Mouse (Mus musculus) C2C12 (cell line): ENCODE results near the gene Acot2. TPM values are rescaled to one million over a fixed set of nuclear protein-coding genes. Genes with fewer than 3 reads are reported as not detected.
A peak's percentile ranks its signal among the peaks of the same experiment; 100 is the strongest.

Experiments used
- H3K27me3 ChIP-seq: one replicate; pipeline ENCODE4 v1.6.1; 2011; ENCODE audit not compliant: control insufficient read depth, insufficient read depth, insufficient read length
- H3K36me3 ChIP-seq: one replicate; pipeline ENCODE4 v1.6.1; 2011; ENCODE audit not compliant: control insufficient read depth, insufficient read depth
- H3K4me3 ChIP-seq: one replicate; pipeline ENCODE4 v1.5.1; 2011; ENCODE audit warnings: mild to moderate bottlenecking, control low read depth; ENCODE audit not compliant: poor library complexity, insufficient read depth, severe bottlenecking
- H3K79me2 ChIP-seq: one replicate; pipeline ENCODE4 v1.6.1; 2011; ENCODE audit not compliant: control insufficient read depth, insufficient read depth
- H3K79me3 ChIP-seq: one replicate; pipeline ENCODE4 v1.6.1; 2011; ENCODE audit warnings: low read depth, control low read depth
- H3ac ChIP-seq: one replicate; pipeline ENCODE3; 2011; ENCODE audit warnings: low read depth; ENCODE audit not compliant: control insufficient read depth, insufficient read length
- CEBPB ChIP-seq: IDR thresholded peaks from one replicate; pipeline ENCODE4 v1.6.1; 2011; ENCODE audit warnings: low read depth, mild to moderate bottlenecking, control low read depth, moderate library complexity
- CTCF ChIP-seq: IDR thresholded peaks from one replicate; pipeline ENCODE4 v1.5.1; 2011; ENCODE audit not compliant: control insufficient read depth, insufficient read depth, insufficient read length
- FOSL1 ChIP-seq: IDR thresholded peaks from one replicate; pipeline ENCODE4 v1.8.0; 2011; ENCODE audit warnings: mild to moderate bottlenecking, low read length; ENCODE audit not compliant: poor library complexity, insufficient read depth, severe bottlenecking
- MAX ChIP-seq: IDR thresholded peaks from one replicate; pipeline ENCODE4 v1.6.1; 2011; ENCODE audit warnings: mild to moderate bottlenecking, control low read depth
- MYOD1 ChIP-seq: IDR thresholded peaks from one replicate; pipeline ENCODE4 v1.6.1; 2011; ENCODE audit warnings: low read depth; ENCODE audit not compliant: control insufficient read depth, insufficient read length
- MYOG ChIP-seq: IDR thresholded peaks from one replicate; pipeline ENCODE4 v1.6.1; 2011; ENCODE audit not compliant: control insufficient read depth, insufficient read length; ENCODE audit errors: extremely low read depth
- USF1 ChIP-seq: IDR thresholded peaks from one replicate; pipeline ENCODE4 v1.6.1; 2011; ENCODE audit warnings: low read depth, mild to moderate bottlenecking, control low read depth, moderate library complexity
- polyA plus RNA-seq: library from polyadenylated mRNA; unstranded; fragments of >200 nt; fragmentation: generic; extraction: Trizol; gene quantifications from one replicate; pipeline ENCODE4 v1.2.1, GENCODE M21; 2012; ENCODE audit warnings: missing spikeins

Gene Acot2
- polyA plus RNA-seq, 1 experiment = 2.6 TPM

DNA sequence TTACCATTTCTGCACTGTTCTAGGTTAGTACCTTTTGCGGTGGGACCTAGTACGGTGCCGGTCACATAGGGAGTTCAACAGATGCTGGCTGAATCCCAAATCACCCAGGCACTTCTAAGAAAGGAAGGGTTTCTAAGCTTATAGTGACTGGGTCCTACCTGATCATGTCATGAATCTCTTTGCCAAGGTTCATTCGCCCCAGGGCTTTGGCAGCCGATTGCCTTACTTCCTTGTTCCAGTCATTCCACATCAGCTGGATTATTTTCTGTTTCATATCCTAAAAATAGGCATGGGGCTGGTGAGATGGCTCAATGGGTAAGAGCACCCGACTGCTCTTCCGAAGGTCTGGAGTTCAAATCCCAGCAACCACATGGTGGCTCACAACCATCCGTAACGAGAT, 29.4 kb upstream of the Acot2 start:
- H3K79me3 ChIP-seq = peaks cover 5% of the 10 kb centered on the region
- TF ChIP-seq USF1 = no peak
- TF ChIP-seq MYOG = no peak
- TF ChIP-seq MYOD1 = no peak
- no peak for TF ChIP-seq CEBPB

GRCm38 (mm10) chr12:83965235-83965634, 22.4 kb upstream of the Acot2 start:
- Histone ChIP-seq H3K79me3 (no peaks in the 10 kb centered on the region), H3K27me3 (peaks cover 8% of the 10 kb centered on the region), H3K4me3 (no peak overlapping the region), H3K79me2 (no peaks in the 10 kb centered on the region), H3ac (no peak overlapping the region), H3K36me3 (no peaks in the 10 kb centered on the region)
- TF ChIP-seq MYOD1 (no peak), CEBPB (no peak), USF1 (no peak), FOSL1 (no peak), MAX (no peak), CTCF (no peak), MYOG (no peak)

More for the DNA sequence above, 29.4 kb upstream of the Acot2 start:
- Histone ChIP-seq H3K79me2 (peaks cover 9% of the 10 kb centered on the region), H3ac (no peak overlapping the region), H3K36me3 (peaks cover 9% of the 10 kb centered on the region), H3K4me3 (no peak overlapping the region), H3K27me3 (no peaks in the 10 kb centered on the region)

GRCm38 (mm10) chr12:83972117-83972516, 15.5 kb upstream of the Acot2 start:
- no peak overlapping the region for H3K4me3 ChIP-seq
- H3K36me3 ChIP-seq = no peaks in the 10 kb centered on the region
- no peak for TF ChIP-seq MAX
- peak; percentile 13 for TF ChIP-seq CTCF
- H3ac ChIP-seq = no peak overlapping the region
- H3K79me3 ChIP-seq = no peaks in the 10 kb centered on the region
- H3K79me2 ChIP-seq = no peaks in the 10 kb centered on the region
- H3K27me3 ChIP-seq = peaks cover 8% of the 10 kb centered on the region

GRCm38 (mm10) chr12:83978862-83979261, 8.8 kb upstream of the Acot2 start:
- no peak overlapping the region for H3K4me3 ChIP-seq
- no peaks in the 10 kb centered on the region for H3K36me3 ChIP-seq
- TF ChIP-seq USF1 = no peak
- no peak for TF ChIP-seq MYOD1
- TF ChIP-seq MYOG = no peak
- H3K79me3 ChIP-seq = no peaks in the 10 kb centered on the region
- no peak overlapping the region for H3ac ChIP-seq
- no peaks in the 10 kb centered on the region for H3K79me2 ChIP-seq
- H3K27me3 ChIP-seq = peaks cover 5% of the 10 kb centered on the region

DNA sequence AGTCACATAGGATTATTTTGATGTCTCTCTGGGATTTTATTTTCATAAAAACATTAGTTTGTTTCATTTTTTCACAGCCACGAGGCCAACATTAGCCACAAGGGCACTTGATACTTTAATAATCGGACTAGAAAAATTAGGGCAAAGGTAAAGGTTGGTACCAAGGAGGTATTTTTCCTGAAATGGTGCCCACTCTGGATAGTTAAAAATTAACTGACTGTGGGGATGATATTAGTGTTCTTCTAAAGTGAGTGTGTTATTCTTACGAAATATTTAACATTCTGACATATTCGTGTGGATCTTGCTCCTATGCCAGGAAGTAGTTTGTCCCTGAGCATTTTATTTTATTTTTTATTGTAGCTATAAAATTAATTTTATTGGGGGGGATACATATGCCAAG, 6.0 kb upstream of the Acot2 start:
- H3K79me3 ChIP-seq = no peaks in the 10 kb centered on the region
- no peaks in the 10 kb centered on the region for H3K36me3 ChIP-seq
- H3ac ChIP-seq = no peak overlapping the region
- no peaks in the 10 kb centered on the region for H3K79me2 ChIP-seq
- TF ChIP-seq MYOG = no peak
- TF ChIP-seq MYOD1 = no peak
- TF ChIP-seq CEBPB = no peak
- no peak for TF ChIP-seq MAX
- TF ChIP-seq USF1 = no peak
- TF ChIP-seq CTCF = no peak
- no peak for TF ChIP-seq FOSL1
- no peak overlapping the region for H3K4me3 ChIP-seq
- peaks cover 5% of the 10 kb centered on the region for H3K27me3 ChIP-seq

DNA sequence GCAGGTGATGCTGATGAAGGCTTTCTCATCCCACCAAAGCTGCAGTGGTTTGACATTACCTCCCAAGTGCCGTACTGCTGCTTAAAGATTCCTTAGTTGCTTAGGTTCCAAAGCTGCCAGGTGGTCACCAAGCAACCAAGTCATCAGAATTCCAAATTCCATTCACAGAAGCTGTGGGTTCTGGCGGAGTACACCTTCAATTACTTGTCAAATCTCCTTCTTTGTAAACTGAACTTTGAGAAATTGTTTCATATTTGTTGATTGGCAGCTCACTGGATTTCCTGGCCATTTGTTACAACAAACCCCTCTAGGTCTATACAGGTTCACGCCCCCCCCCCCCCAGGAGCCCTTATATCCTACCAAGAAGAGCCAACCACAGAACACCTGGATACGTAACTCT, 2.9 kb upstream of the Acot2 start, which contains the start of gene Heatr4:
Gene Heatr4, minus strand, starts transcription at position 101 of the 400 bp plus-strand sequence.
- H3K27me3 ChIP-seq = no peaks in the 10 kb centered on the region
- no peaks in the 10 kb centered on the region for H3K36me3 ChIP-seq
- H3K79me3 ChIP-seq = no peaks in the 10 kb centered on the region
- no peak for TF ChIP-seq CEBPB
- TF ChIP-seq MAX = no peak
- TF ChIP-seq USF1 = no peak
- no peak for TF ChIP-seq MYOD1
- no peak for TF ChIP-seq FOSL1
- no peak for TF ChIP-seq CTCF
- TF ChIP-seq MYOG = no peak
- H3K79me2 ChIP-seq = no peaks in the 10 kb centered on the region
- no peak within 1 kb of the TSS for H3K4me3 ChIP-seq
- no peak within 1 kb of the TSS for H3ac ChIP-seq
